Mouse (Mus musculus) 3T3-L1 (cell line): ENCODE measurements around the gene Mzf1.

Source experiments
- DNase-seq: peaks from one replicate; pipeline ENCODE4 v3.0.0-alpha.2; 2015; ENCODE audit warnings: low read depth, low spot score

The Mzf1 gene

GRCm38 (mm10) chr7:13003380-13003779, 51.2 kb downstream of the Mzf1 start:
- DNase-seq, result no peak

- DNase-seq, result no peak
Observed at GRCm38 (mm10) chr7:13001584-13001983, 53.0 kb downstream of the Mzf1 start.

GRCm38 (mm10) chr7:12998851-12999250, 55.7 kb downstream of the Mzf1 start, which contains the start of gene Trim28:
Gene Trim28, plus strand, starts transcription at chr7:12999114.
- DNase-seq, result no peak

GRCm38 (mm10) chr7:12998053-12998452, 56.5 kb downstream of the Mzf1 start, which contains the start of gene Slc27a5:
Gene Slc27a5, minus strand, starts transcription at chr7:12998192.
- no peak for DNase-seq

- no peak for DNase-seq
Observed at GRCm38 (mm10) chr7:12997230-12997629, 57.3 kb downstream of the Mzf1 start.

GRCm38 (mm10) chr7:12995862-12996261, 58.7 kb downstream of the Mzf1 start:
- no peak for DNase-seq

GRCm38 (mm10) chr7:12993148-12993547, 61.4 kb downstream of the Mzf1 start:
- no peak for DNase-seq
